ENCODE assay signal across 8 mouse cellular contexts in genomic region chr5:137759971-137760412, GRCm38 (mm10). TPM values are rescaled to one million over a fixed set of nuclear protein-coding genes. Genes with fewer than 3 reads are reported as not detected.
DNase-seq lines count a peak whose midpoint lies in the region; ATAC-seq lines count a peak whose summit lies in the region.

No protein-coding gene starts in this region.

- peak; percentile 25; the same call in 1 of the 2 replicates for ATAC-seq in hindbrain, embryonic 11.5 days (ENCODE audit: low FRiP score)

- no peaks in the 10 kb centered on the region for H3K4me1 ChIP-seq in hindbrain, embryonic 11.5 days (replicated peaks; ENCODE audit: control insufficient read depth, insufficient read depth, low read length)

- no peaks in the 10 kb centered on the region for H3K36me3 ChIP-seq in hindbrain, embryonic 11.5 days (ENCODE audit: control insufficient read depth, insufficient read depth, low read length)

- no peaks in the 10 kb centered on the region for H3K9me3 ChIP-seq in hindbrain, embryonic 11.5 days (ENCODE audit: control insufficient read depth, low read length)

- peak; percentile 93 for DNase-seq in NIH3T3 (ENCODE audit: low read depth)
- peak; percentile 92 for DNase-seq in cerebellum, adult 9-10 months
- peak; percentile 86 to 89 for DNase-seq in frontal cortex, adult 2 months (ENCODE audit: extremely low spot score in 1 of 2, low spot score in 1 of 2)
- peak; percentile 80 for DNase-seq in hindbrain, embryonic 11.5 days (ENCODE audit: low spot score)
- DNase-seq in layer of hippocampus, postnatal 14 days (ENCODE audit: low spot score in 2 of 2), result peak; percentile 86 to 95
- peak; percentile 92 for DNase-seq in lung, postnatal 10 days
- DNase-seq in retina, embryonic 14.5 days (ENCODE audit: low spot score), result peak; percentile 87
- peak; percentile 80 to 82 for DNase-seq in thymus, postnatal 36 days

- no peak overlapping the region for H3K9ac ChIP-seq in hindbrain, embryonic 11.5 days (ENCODE audit: low read depth, low read length)

- 32% methylated on average over 4 of the region's 4 CpGs for WGBS in hindbrain, embryonic 11.5 days

- no peak overlapping the region for H3K4me3 ChIP-seq in hindbrain, embryonic 11.5 days (ENCODE audit: low read depth, low read length)

- H3K27me3 ChIP-seq in hindbrain, embryonic 11.5 days (ENCODE audit: control insufficient read depth, insufficient read depth, low read length), result no peaks in the 10 kb centered on the region

- H3K4me2 ChIP-seq in hindbrain, embryonic 11.5 days (replicated peaks; ENCODE audit: low read depth, low read length), result no peak overlapping the region

- no peak overlapping the region for H3K27ac ChIP-seq in hindbrain, embryonic 11.5 days (ENCODE audit: low read depth, low read length)

RNA-seq across cellular contexts. Expression of gene Tsc22d4, which starts 14.5 kb away (rescaled TPM):
- polyA plus RNA-seq in frontal cortex, adult 2 months (2012; rRNA removed), result 273 and 360 TPM in 2 replicates
- 56.4 and 64.0 TPM in 2 replicates for polyA plus RNA-seq in hindbrain, embryonic 11.5 days (2014; fragmentation: Nextera tagmentation; extraction: Ambion mirVana)
- 100 to 1,000 TPM; 213 to 225 TPM for total RNA-seq in layer of hippocampus, postnatal 14 days (2021)

RNA-seq across cellular contexts. Expression of gene Nyap1, which starts 18.6 kb away (rescaled TPM):
- 55.0 and 60.9 TPM in 2 replicates for polyA plus RNA-seq in frontal cortex, adult 2 months (2012; rRNA removed)
- 2.9 and 5.3 TPM in 2 replicates for polyA plus RNA-seq in hindbrain, embryonic 11.5 days (2014; fragmentation: Nextera tagmentation; extraction: Ambion mirVana)
- 10 to 100 TPM; 73.9 to 75.0 TPM for total RNA-seq in layer of hippocampus, postnatal 14 days (2021)

RNA-seq across cellular contexts. Expression of gene Ppp1r35, which starts 18.7 kb away (rescaled TPM):
- polyA plus RNA-seq in frontal cortex, adult 2 months (2012; rRNA removed), result 24.2 and 25.9 TPM in 2 replicates
- 64.9 and 78.4 TPM in 2 replicates for polyA plus RNA-seq in hindbrain, embryonic 11.5 days (2014; fragmentation: Nextera tagmentation; extraction: Ambion mirVana)
- total RNA-seq in layer of hippocampus, postnatal 14 days (2021), result 10 to 100 TPM; 24.2 to 27.3 TPM

RNA-seq across cellular contexts. Expression of gene Mepce, which starts 27.5 kb away (rescaled TPM):
- 39.1 and 42.6 TPM in 2 replicates for polyA plus RNA-seq in frontal cortex, adult 2 months (2012; rRNA removed)
- polyA plus RNA-seq in hindbrain, embryonic 11.5 days (2014; fragmentation: Nextera tagmentation; extraction: Ambion mirVana), result 9.9 and 14.9 TPM in 2 replicates
- 10 to 100 TPM; 33.4 to 42.0 TPM for total RNA-seq in layer of hippocampus, postnatal 14 days (2021)

RNA-seq across cellular contexts. Expression of gene Zcwpw1, which starts 27.6 kb away (rescaled TPM):
- polyA plus RNA-seq in frontal cortex, adult 2 months (2012; rRNA removed), result 14.1 and 15.3 TPM in 2 replicates
- polyA plus RNA-seq in hindbrain, embryonic 11.5 days (2014; fragmentation: Nextera tagmentation; extraction: Ambion mirVana), result 13.5 and 17.2 TPM in 2 replicates
- 1 to 10 TPM; 5.0 to 5.7 TPM for total RNA-seq in layer of hippocampus, postnatal 14 days (2021)
